Mouse (Mus musculus): ENCODE measurements at regions not wholly inside any gene's neighbourhood (a gene's known extent, or its start where the extent isn't known, plus 50 kb on each side); places are given as distances from the start of the nearest gene placed in this dataset.

DNA sequence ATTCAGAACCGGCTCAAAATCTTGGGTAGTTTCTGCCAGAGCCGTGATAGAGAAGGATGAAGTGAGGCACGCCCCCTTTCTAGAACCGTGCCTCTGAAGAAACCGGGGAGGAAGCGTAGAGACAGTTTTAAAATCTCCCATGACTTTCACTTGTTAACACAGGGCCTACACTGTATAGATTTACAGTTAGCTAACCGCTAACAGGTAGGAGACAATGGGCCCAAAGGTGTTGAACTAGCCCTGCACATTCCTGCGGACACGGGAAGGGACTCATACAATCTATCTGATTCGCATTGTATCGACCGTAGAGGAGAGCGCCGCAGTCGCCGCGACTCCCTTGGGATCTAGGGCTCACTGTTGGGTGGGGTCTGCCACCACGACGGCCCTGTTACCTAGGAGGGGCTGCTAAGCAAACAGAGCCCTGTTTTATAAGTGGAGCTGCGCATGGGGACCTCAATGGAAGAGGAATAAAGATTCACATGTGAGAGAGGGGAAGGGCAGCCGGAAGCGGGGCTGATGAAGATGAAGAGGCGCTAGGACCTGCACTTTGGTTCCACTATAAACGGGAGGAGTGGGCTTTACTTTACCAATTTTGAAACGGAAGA is 89.1 kb downstream of the Cd24a start:
- TF ChIP-seq POLR2A (IDR thresholded peaks at IDR 0.05; ENCODE audit: extremely low read depth, insufficient read depth, low read length): no peak
- no peak for TF ChIP-seq CTCF (IDR thresholded peaks at IDR 0.05; ENCODE audit: low read depth, low read length)
